Mouse (Mus musculus): ENCODE measurements at regions not wholly inside any gene's neighbourhood (a gene's known extent, or its start where the extent isn't known, plus 50 kb on each side); places are given as distances from the start of the nearest gene placed in this dataset.

DNA sequence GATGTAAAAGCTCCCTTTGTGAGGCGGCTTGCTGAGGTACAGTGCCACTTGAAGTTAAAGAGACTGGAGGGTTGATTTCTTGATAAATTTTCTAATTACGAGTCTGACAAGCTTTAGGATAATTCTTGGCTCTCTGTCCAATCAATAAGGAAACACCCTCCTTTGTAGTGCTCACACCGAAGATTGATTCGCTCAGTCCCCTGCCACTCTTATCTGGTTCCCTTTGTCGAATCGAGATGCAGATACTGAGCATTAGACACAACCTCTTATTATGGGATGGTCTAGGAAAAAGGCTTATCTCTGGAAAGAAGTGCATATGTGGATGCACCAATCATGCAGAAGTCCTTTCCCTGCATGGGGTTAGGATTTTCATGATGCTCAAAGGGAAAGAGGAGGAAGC lies 261.5 kb upstream of the Cntnap4 start:
- no peaks in the 10 kb centered on the region for H3K9me3 ChIP-seq (ENCODE audit: control insufficient read depth, low read length)
- no peak overlapping the region for H3K4me3 ChIP-seq (replicated peaks; ENCODE audit: low read length)
- ATAC-seq (ENCODE audit: low FRiP score, low read depth) = no peak
- H3K27me3 ChIP-seq (ENCODE audit: control insufficient read depth, insufficient read depth, low read length) = no peaks in the 10 kb centered on the region
- DNase-seq (ENCODE audit: low spot score) = no peak
- WGBS = 86% methylated on average over 6 of the region's 6 CpGs
- no peak for TF ChIP-seq POLR2A (IDR thresholded peaks at IDR 0.05; ENCODE audit: borderline replicate concordance, extremely low read depth, insufficient read depth, insufficient read length)
- H3K27ac ChIP-seq (replicated peaks; ENCODE audit: low read depth, low read length) = no peak overlapping the region
- no peaks in the 10 kb centered on the region for H3K4me1 ChIP-seq (ENCODE audit: control insufficient read depth, insufficient read depth, low read length)
- no peaks in the 10 kb centered on the region for H3K36me3 ChIP-seq (ENCODE audit: control insufficient read depth, insufficient read depth, low read length)
- no peak overlapping the region for H3K4me2 ChIP-seq (replicated peaks; ENCODE audit: low read depth, low read length, severe bottlenecking)
- H3K9ac ChIP-seq (ENCODE audit: low read depth, low read length, severe bottlenecking) = no peak overlapping the region

DNA sequence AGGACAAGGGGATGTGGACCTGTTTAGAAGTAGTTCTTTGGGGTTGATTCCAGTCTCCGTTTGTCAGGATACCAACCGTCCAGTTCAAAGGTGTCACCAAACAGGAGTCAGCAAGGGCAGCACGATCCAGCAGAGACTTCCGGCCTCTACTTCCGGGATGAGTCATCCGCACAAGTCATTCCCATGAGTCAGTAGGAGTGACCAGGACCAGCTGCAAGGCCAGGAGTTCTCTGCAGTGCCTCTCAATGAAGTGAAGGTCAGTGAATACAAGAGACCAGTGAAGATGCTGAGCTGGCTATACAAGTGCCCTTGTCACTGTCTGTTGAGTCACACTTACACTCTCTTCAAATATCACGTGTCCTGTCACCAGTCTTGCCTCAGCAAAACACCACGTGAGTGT lies 272.8 kb upstream of the Cntnap4 start:
- Histone ChIP-seq H3K27ac (replicated peaks; ENCODE audit: low read depth, low read length) (no peak overlapping the region), H3K36me3 (ENCODE audit: control insufficient read depth, insufficient read depth, low read length) (no peaks in the 10 kb centered on the region), H3K4me3 (replicated peaks; ENCODE audit: low read length) (no peak overlapping the region), H3K9me3 (ENCODE audit: control insufficient read depth, low read length) (no peaks in the 10 kb centered on the region), H3K4me2 (replicated peaks; ENCODE audit: low read depth, low read length, severe bottlenecking) (no peak overlapping the region), H3K4me1 (ENCODE audit: control insufficient read depth, insufficient read depth, low read length) (no peaks in the 10 kb centered on the region), H3K9ac (ENCODE audit: low read depth, low read length, severe bottlenecking) (no peak overlapping the region), H3K27me3 (ENCODE audit: control insufficient read depth, insufficient read depth, low read length) (no peaks in the 10 kb centered on the region)
- no peak for TF ChIP-seq POLR2A (IDR thresholded peaks at IDR 0.05; ENCODE audit: borderline replicate concordance, extremely low read depth, insufficient read depth, insufficient read length)
- WGBS = 84% methylated on average over 8 of the region's 8 CpGs
- no peak for ATAC-seq (ENCODE audit: low FRiP score, low read depth)
- DNase-seq (ENCODE audit: low spot score) = no peak

DNA sequence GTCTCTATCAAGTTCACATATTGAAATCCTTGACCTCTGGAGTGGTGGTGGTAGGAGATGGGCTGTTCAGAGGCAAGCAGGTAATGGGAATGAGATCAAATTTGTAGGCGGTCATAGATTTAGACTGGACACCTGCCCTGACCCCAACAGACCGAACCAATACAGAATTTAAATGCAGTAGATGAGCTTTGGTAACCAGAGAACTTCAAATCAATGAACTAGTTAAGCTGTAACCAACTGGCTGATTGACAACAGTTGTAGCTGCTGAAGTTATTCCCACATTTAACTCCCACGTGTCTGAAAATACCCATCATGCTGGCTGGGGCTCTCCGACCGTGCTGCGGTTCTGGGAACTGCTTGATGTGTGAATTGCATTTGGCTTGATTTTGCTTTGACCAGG lies 268.5 kb upstream of the Gm6793 start:
- Histone ChIP-seq H3K4me2 (replicated peaks; ENCODE audit: low read depth, low read length, severe bottlenecking) (no peak overlapping the region), H3K27me3 (ENCODE audit: control insufficient read depth, insufficient read depth, low read length) (no peaks in the 10 kb centered on the region), H3K4me1 (ENCODE audit: control insufficient read depth, insufficient read depth, low read length) (no peaks in the 10 kb centered on the region), H3K36me3 (ENCODE audit: control insufficient read depth, insufficient read depth, low read length) (no peaks in the 10 kb centered on the region), H3K9me3 (ENCODE audit: control insufficient read depth, low read length) (no peaks in the 10 kb centered on the region), H3K4me3 (replicated peaks; ENCODE audit: low read length) (no peak overlapping the region), H3K9ac (ENCODE audit: low read depth, low read length, severe bottlenecking) (no peak overlapping the region), H3K27ac (replicated peaks; ENCODE audit: low read depth, low read length) (no peak overlapping the region)
- no peak for ATAC-seq (ENCODE audit: low FRiP score, low read depth)
- TF ChIP-seq POLR2A (IDR thresholded peaks at IDR 0.05; ENCODE audit: borderline replicate concordance, extremely low read depth, insufficient read depth, insufficient read length) = no peak
- no peak for DNase-seq (ENCODE audit: low spot score)
- 91% methylated on average over 6 of the region's 6 CpGs for WGBS

DNA sequence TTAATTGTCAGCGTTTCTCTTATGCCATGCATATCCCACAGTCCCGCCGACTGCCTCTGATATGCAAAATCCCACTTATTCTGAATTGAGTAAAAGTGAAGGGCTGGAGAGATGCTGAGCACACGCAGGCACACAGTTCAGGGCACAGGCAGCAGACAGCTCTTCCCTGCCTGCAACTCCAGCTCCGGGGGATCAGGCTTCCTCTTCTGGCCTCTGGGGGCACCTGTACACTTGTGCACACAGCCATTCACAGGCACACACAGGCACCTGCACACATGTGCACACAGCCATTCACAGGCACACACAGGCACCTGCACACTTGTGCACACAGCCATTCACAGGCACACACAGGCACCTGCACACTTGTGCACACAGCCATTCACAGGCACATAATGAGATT lies 254.8 kb upstream of the Gm6793 start:
- no peaks in the 10 kb centered on the region for H3K36me3 ChIP-seq (ENCODE audit: control insufficient read depth, insufficient read depth, low read length)
- H3K4me1 ChIP-seq (ENCODE audit: control insufficient read depth, insufficient read depth, low read length) = no peaks in the 10 kb centered on the region
- H3K27ac ChIP-seq (replicated peaks; ENCODE audit: low read depth, low read length) = no peak overlapping the region
- TF ChIP-seq POLR2A (IDR thresholded peaks at IDR 0.05; ENCODE audit: borderline replicate concordance, extremely low read depth, insufficient read depth, insufficient read length) = no peak
- H3K4me3 ChIP-seq (replicated peaks; ENCODE audit: low read length) = no peak overlapping the region
- no peak overlapping the region for H3K4me2 ChIP-seq (replicated peaks; ENCODE audit: low read depth, low read length, severe bottlenecking)
- ATAC-seq (ENCODE audit: low FRiP score, low read depth) (no peak), DNase-seq (ENCODE audit: low spot score) (no peak)
- H3K9ac ChIP-seq (ENCODE audit: low read depth, low read length, severe bottlenecking) = no peak overlapping the region
- no peaks in the 10 kb centered on the region for H3K9me3 ChIP-seq (ENCODE audit: control insufficient read depth, low read length)
- no peaks in the 10 kb centered on the region for H3K27me3 ChIP-seq (ENCODE audit: control insufficient read depth, insufficient read depth, low read length)
- 61% methylated on average over 5 of the region's 5 CpGs for WGBS

DNA sequence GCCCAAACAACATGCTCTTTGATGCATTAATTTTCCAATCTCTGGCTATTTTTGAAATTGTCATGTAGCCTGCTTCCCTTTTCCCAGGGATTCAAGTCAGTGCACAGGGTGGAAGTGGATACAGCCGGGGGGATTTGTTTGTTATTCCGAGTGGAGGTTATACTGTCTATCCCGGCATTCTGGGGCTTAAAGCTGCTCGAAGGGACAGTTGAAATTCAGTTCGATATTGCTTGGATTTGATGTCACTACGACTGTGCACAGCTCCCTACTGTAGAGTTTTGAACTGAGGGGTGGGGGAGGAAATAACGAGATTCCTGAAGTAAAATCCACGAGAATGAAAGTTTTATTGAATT lies 254.4 kb upstream of the Gm6793 start:
- no peak for DNase-seq (ENCODE audit: low spot score)
- 68% methylated on average over 8 of the region's 8 CpGs for WGBS

DNA sequence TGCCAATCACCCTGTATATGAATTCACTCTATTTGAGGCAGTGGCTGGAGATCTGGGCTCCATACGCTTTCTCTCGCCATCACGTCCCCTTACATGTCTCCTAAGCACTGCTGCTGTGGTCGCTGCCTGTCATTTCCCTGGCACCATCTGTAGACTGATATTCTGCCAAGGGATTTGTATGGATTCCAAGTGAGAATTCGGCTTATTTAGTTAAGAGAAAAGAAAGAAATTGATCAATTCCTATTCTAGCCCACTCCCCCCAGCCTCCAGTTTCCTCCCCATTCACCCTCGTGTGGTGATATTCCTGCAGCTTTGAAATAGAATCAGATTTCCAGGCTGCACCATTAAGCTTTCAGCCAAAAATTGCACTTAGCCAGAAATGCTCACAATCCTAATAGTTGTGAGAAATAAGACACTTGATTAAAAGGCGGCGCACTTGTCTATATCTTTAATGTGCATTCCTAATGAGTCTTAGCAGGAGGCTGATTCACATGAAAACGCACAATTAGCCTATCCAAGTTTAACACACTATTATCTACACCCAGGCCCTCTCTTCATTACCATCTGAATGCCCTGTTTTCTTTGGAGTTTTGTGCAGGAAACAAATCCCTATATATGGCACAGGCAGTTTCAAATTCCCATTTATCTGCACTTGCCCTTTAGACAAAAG lies 253.8 kb upstream of the Gm6793 start:
- Histone ChIP-seq H3K4me3 (replicated peaks; ENCODE audit: low read length) (no peak overlapping the region), H3K36me3 (ENCODE audit: control insufficient read depth, insufficient read depth, low read length) (no peaks in the 10 kb centered on the region), H3K4me1 (ENCODE audit: control insufficient read depth, insufficient read depth, low read length) (no peaks in the 10 kb centered on the region), H3K27me3 (ENCODE audit: control insufficient read depth, insufficient read depth, low read length) (no peaks in the 10 kb centered on the region), H3K4me2 (replicated peaks; ENCODE audit: low read depth, low read length, severe bottlenecking) (no peak overlapping the region), H3K9me3 (ENCODE audit: control insufficient read depth, low read length) (no peaks in the 10 kb centered on the region), H3K27ac (replicated peaks; ENCODE audit: low read depth, low read length) (no peak overlapping the region), H3K9ac (ENCODE audit: low read depth, low read length, severe bottlenecking) (no peak overlapping the region)
- no peak for ATAC-seq (ENCODE audit: low FRiP score, low read depth)
- no peak for DNase-seq (ENCODE audit: low spot score)
- WGBS = 74% methylated on average over 9 of the region's 9 CpGs
- no peak for TF ChIP-seq POLR2A (IDR thresholded peaks at IDR 0.05; ENCODE audit: borderline replicate concordance, extremely low read depth, insufficient read depth, insufficient read length)

More for the DNA sequence above, 254.4 kb upstream of the Gm6793 start:
- H3K36me3 ChIP-seq (ENCODE audit: control insufficient read depth, insufficient read depth, low read length) = no peaks in the 10 kb centered on the region
- H3K9me3 ChIP-seq (ENCODE audit: control insufficient read depth, low read length) = no peaks in the 10 kb centered on the region
- H3K27ac ChIP-seq (replicated peaks; ENCODE audit: low read depth, low read length) = no peak overlapping the region
- H3K4me3 ChIP-seq (replicated peaks; ENCODE audit: low read length) = no peak overlapping the region
- H3K4me1 ChIP-seq (ENCODE audit: control insufficient read depth, insufficient read depth, low read length) = no peaks in the 10 kb centered on the region
- no peak overlapping the region for H3K9ac ChIP-seq (ENCODE audit: low read depth, low read length, severe bottlenecking)
- H3K27me3 ChIP-seq (ENCODE audit: control insufficient read depth, insufficient read depth, low read length) = no peaks in the 10 kb centered on the region
- no peak overlapping the region for H3K4me2 ChIP-seq (replicated peaks; ENCODE audit: low read depth, low read length, severe bottlenecking)
- no peak for ATAC-seq (ENCODE audit: low FRiP score, low read depth)
- no peak for TF ChIP-seq POLR2A (IDR thresholded peaks at IDR 0.05; ENCODE audit: borderline replicate concordance, extremely low read depth, insufficient read depth, insufficient read length)

Data from limb, embryonic 14.5 days (tissue).